Mouse (Mus musculus) stomach, embryonic 16.5 days (tissue): ENCODE measurements around the gene Aprt. TPM values are rescaled to one million over a fixed set of nuclear protein-coding genes. Genes with fewer than 3 reads are reported as not detected.

Experiments used
- ATAC-seq: fragments of 200-750 bp; cut with Nextera tagmentation; 2 replicates; pipeline ENCODE4 v1.8.0; 2017; ENCODE audit warnings: moderate number of reproducible peaks, moderate TSS enrichment; ENCODE audit not compliant: insufficient read depth, low FRiP score
- H3K27ac ChIP-seq: fragments of 300-500 bp; sonication (generic); 2 replicates; pipeline ENCODE4 v1.5.1; 2014; ENCODE audit warnings: low read length
- H3K27me3 ChIP-seq: fragments of 300-500 bp; sonication (generic); 2 replicates; pipeline ENCODE4 v1.6.1; 2014; ENCODE audit warnings: low read length, control low read depth, mixed read lengths; ENCODE audit not compliant: control insufficient read depth, insufficient read depth
- H3K36me3 ChIP-seq: fragments of 300-500 bp; sonication (generic); 2 replicates; pipeline ENCODE4 v1.6.1; 2014; ENCODE audit warnings: low read length; ENCODE audit not compliant: control insufficient read depth, insufficient read depth
- H3K4me1 ChIP-seq: fragments of 300-500 bp; sonication (generic); 2 replicates; pipeline ENCODE4 v1.6.1; 2014; ENCODE audit warnings: low read length, control low read depth, mixed read lengths; ENCODE audit not compliant: control insufficient read depth, insufficient read depth
- H3K4me2 ChIP-seq: fragments of 300-500 bp; sonication (generic); 2 replicates; pipeline ENCODE4 v1.6.1; 2014; ENCODE audit warnings: low read depth, low read length, mixed read lengths
- H3K4me3 ChIP-seq: fragments of 300-500 bp; sonication (generic); replicated peaks from 2 replicates; pipeline ENCODE4 v1.5.1; 2014; ENCODE audit warnings: mild to moderate bottlenecking, low read length
- H3K9ac ChIP-seq: fragments of 300-500 bp; sonication (generic); 2 replicates; pipeline ENCODE4 v1.6.1; 2014; ENCODE audit warnings: low read length
- H3K9me3 ChIP-seq: fragments of 300-500 bp; sonication (generic); replicated peaks from 2 replicates; pipeline ENCODE4 v1.6.1; 2016; ENCODE audit warnings: low read length, control low read depth; ENCODE audit not compliant: control insufficient read depth
- WGBS: fragments of 180-500 bp; shearing (Covaris S2); extraction: QIAGEN DNeasy Blood & Tissue Kit; methylation state at CpG from one replicate; pipeline ENCODE4 v1.1.7; 2014; 5-methylcytosine and 5-hydroxymethylcytosine counted together
- polyA plus RNA-seq: library from polyadenylated mRNA; unstranded; fragments of >200 nt; fragmentation: Nextera tagmentation; extraction: Ambion mirVana; gene quantifications from 2 replicates; pipeline ENCODE4 v1.2.1, GENCODE M21; 2015

The Aprt gene
- polyA plus RNA-seq, 1 experiment from 2014 or later, result 345 TPM

DNA sequence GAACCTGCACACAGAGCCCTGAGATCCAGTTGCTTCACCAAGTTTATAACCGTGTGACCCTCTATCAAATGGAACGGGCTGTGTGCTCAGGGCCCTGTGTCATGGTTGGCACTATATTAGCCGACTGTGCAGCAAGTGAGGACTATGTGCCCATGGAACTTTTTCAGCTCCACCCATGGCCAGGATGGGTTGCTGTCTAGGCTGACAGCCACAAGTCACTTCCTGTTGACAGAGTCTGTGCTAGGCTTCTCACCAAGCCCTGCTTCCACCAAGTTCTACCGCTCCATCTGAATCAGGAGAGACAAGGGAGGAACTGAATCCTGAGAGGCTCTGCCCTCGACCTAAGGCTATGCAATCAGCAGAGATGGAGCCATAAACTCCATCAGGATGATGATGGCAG lies 15.5 kb downstream of the Aprt start:
- H3K4me3 ChIP-seq, result no peak overlapping the region
- no peak overlapping the region for H3K4me2 ChIP-seq
- no peaks in the 10 kb centered on the region for H3K36me3 ChIP-seq
- no peaks in the 10 kb centered on the region for H3K9me3 ChIP-seq
- H3K27ac ChIP-seq, result no peak overlapping the region
- peaks cover 8% of the 10 kb centered on the region for H3K4me1 ChIP-seq
- H3K9ac ChIP-seq, result no peak overlapping the region
- 69% methylated on average over 5 of the region's 5 CpGs for WGBS
- no peaks in the 10 kb centered on the region for H3K27me3 ChIP-seq
- no peak for ATAC-seq

DNA sequence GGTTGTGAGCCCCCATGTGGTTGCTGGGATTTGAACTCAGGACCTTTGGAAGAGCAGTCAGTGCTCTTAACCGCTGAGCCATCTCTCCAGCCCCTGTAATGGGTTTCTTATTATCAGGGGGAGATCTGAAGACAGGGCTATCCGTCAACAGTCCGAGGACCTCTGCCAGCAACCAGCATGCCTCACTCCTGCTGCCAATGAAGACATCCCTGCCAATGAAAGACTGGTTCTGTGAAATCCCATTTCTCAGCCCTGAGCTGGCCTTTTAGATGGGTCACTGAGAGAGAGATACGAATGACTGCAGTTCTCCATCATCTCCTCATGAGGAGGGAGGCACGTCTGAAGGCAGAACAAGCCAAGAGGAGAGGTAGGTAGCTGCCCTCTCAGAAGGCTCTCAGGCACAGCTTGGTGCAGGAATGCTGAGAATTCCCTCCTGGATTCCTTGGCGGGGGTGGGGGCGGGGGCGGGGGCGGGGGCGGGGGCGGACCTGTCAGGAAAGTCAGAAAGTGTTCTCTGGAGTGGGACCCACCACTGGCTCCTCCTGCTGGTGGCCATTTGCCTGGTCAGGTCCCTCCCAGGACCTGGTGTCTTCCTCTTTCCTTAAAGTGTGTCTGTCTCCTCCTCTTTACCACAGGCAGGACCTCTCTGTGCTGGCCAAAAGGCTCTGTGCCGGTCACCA lies 17.9 kb downstream of the Aprt start:
- WGBS, result 13% methylated on average over 12 of the region's 12 CpGs
- H3K9me3 ChIP-seq, result no peaks in the 10 kb centered on the region
- ATAC-seq, result peak; percentile 45; the same call in 1 of the 2 replicates
- no peak overlapping the region for H3K4me2 ChIP-seq
- H3K27me3 ChIP-seq, result no peaks in the 10 kb centered on the region
- H3K4me1 ChIP-seq, result peaks cover 6% of the 10 kb centered on the region; the same call in 1 of the 2 replicates
- peak overlapping the region; percentile 31; the same call in 1 of the 2 replicates for H3K27ac ChIP-seq
- no peak overlapping the region for H3K4me3 ChIP-seq
- H3K9ac ChIP-seq, result 0 out of 2 replicates have a peak overlapping the region, but pooled peaks have one; percentile 10
- H3K36me3 ChIP-seq, result no peaks in the 10 kb centered on the region

DNA sequence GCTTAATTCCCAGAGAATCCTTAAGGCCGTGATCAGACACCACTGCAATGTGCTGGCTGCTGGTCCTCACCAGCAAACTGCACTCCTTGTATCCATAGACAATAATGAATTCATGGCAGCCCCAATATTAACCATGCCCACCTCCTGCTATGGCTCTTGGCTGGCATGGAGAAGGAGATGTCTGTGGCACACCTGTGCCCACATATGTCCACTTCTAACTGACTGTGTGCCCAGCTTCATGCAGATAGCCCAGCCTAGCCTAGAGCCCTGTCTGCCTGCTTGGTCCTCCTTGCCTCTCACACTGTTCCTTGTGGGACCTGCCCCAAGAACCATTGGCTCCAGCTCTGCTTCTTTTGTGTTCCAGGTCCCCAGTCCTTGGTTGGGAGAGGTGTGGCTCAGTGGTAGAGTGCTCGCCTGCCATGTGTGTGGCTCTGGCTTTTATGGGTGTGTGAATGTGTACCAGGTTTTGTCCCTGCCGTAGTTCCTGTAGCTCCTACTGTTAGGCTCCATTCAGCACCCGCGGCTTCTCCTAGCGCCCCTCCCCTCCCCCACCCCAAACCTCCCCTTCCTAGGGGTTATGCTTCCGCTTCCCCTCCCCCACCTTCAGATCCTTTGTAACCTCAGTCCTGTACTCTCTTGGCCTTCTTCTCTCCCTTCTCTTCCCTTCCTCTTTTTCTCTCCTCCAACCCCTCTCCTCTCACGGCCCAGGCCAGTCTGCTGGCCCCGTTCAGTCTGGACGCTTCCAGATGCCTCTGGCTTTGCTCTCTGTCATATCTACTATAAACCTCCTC lies 19.3 kb downstream of the Aprt start:
- no peak overlapping the region for H3K4me2 ChIP-seq
- peaks cover 6% of the 10 kb centered on the region; the same call in 1 of the 2 replicates for H3K4me1 ChIP-seq
- H3K27ac ChIP-seq, result peak overlapping the region; percentile 72
- no peaks in the 10 kb centered on the region for H3K36me3 ChIP-seq
- no peak overlapping the region for H3K9ac ChIP-seq
- WGBS, result 35% methylated on average over 10 of the region's 10 CpGs
- no peak for ATAC-seq
- H3K27me3 ChIP-seq, result no peaks in the 10 kb centered on the region
- no peaks in the 10 kb centered on the region for H3K9me3 ChIP-seq
- H3K4me3 ChIP-seq, result no peak overlapping the region

DNA sequence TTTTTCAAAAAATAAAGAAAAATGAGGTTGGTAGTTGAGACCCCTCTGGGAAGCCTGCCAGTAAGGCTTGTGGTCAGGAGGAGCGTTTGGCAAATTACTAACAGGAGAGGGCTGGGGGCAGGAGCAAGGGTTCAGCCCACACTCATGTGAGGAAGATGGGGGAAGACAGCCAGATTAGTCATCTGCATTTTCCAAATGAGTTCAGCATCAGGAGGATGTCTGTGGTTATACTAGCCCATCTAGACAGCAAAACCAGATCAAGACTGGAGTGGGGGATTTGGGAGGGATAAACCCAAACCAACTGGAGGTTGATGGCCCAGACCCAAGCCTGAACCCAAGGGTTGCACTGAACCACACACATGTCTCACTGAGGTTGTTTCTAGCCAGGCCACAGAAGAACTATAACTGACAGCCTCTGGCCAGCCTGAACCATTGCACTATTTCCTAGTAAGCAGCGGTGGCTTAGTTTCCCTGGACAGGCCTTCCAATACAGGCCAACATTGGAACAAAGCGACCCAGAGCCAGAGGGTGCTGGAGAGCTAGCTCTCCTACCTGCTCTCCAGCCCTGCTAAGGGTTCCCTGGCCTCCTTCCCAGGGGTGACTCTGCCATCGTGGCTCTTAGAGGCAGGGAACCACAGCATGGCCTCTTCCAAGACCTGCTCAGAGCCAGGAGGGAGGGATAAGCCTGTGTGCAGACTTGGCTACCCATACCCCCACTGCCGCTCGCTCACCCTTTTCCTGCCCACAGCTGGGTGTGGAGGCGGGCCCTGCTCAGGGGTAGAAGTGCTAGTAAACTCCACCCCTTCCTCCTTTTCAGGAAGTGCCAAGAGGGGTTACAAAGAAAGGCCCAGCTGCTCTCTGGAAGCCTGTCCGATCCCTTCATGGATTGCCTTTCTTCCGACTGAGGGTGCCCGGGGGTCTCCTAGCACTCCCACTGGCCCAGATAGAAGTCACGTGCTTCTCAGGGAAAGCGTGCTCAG lies 20.4 kb downstream of the Aprt start:
- Histone ChIP-seq H3K9me3 (no peaks in the 10 kb centered on the region), H3K27me3 (no peaks in the 10 kb centered on the region), H3K4me3 (no peak overlapping the region), H3K27ac (peak overlapping the region; percentile 72), H3K4me1 (peaks cover 6% of the 10 kb centered on the region; the same call in 1 of the 2 replicates), H3K36me3 (no peaks in the 10 kb centered on the region), H3K9ac (peak overlapping the region; percentile 60; the same call in 1 of the 2 replicates), H3K4me2 (no peak overlapping the region)
- 52% methylated on average over 12 of the region's 12 CpGs for WGBS
- ATAC-seq, result peak; percentile 58

DNA sequence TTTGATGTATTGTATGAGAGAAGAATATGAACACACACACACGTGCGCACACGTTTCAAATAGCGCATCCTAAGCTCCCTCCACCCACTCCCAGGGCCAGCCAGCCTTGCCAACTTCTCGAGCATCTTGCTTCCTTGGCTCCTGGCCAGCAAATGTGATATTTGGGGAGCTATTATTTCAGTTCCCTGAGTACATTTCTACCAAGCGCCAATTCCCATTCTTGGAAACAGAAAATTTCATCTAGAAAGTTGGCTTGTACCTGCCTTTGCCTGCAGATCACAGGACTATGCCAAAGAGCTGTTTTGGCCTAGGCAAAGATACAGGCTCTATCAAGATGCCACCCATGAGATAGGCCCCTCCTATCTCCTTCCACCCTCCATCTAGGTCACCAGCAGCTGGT lies 21.9 kb downstream of the Aprt start:
- Histone ChIP-seq H3K4me1 (peaks cover 13% of the 10 kb centered on the region), H3K4me2 (no peak overlapping the region), H3K9me3 (no peaks in the 10 kb centered on the region), H3K9ac (no peak overlapping the region), H3K27ac (no peak overlapping the region), H3K36me3 (no peaks in the 10 kb centered on the region), H3K4me3 (no peak overlapping the region), H3K27me3 (no peaks in the 10 kb centered on the region)
- 61% methylated on average over 6 of the region's 6 CpGs for WGBS
- no peak for ATAC-seq

DNA sequence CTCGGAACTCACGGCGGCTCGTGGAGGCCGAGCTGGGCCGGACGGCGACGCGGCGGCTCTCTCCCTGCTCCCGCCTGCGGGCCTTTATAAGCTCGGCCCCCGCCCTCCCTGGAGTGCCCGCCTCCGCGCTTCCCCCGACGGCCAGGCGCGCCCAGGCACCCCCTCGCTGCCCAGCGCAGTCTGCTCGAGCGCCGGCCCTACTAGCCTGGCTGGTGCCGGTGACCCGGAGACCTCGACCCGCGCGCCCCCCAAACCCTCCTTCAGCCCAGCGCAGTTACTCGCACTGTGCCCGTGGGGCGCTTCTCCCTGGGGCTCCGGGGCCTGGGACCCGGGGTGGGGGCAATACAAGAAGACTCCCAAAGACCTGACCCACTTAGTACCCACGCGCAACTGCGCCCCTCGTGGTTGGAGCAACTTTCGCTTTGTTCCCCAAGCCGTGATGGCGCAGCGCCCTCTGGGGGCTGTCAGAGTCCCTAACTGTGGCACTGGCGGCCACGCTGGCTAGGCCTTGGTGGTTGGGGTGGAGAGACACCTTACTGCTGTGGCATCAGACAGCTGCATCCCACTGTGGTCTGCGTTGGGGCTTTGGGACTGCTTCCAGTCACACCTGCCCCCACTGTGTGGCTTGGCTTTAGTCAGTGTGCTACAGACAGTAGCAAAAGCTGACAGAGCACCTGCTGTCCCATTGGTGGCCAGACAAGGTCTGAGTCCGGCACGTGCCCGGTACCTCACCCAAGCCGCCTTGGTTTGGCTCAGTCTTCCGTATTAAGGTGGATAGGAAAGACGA lies 25.3 kb downstream of the Aprt start, which contains the start of gene Piezo1:
Piezo1 (minus strand) TSS at position 65 of the 787 bp plus-strand sequence.
- ATAC-seq, result peak; percentile 89
- Histone ChIP-seq H3K36me3 (no peaks in the 10 kb centered on the region), H3K27ac (peak within 1 kb of the TSS; percentile 87), H3K4me1 (peaks cover 37% of the 10 kb centered on the region), H3K4me3 (peak within 1 kb of the TSS; percentile 80), H3K9me3 (no peaks in the 10 kb centered on the region), H3K4me2 (peak within 1 kb of the TSS; percentile 88), H3K27me3 (no peaks in the 10 kb centered on the region), H3K9ac (peak within 1 kb of the TSS; percentile 93)
- 9% methylated on average over 54 of the region's 56 CpGs for WGBS

DNA sequence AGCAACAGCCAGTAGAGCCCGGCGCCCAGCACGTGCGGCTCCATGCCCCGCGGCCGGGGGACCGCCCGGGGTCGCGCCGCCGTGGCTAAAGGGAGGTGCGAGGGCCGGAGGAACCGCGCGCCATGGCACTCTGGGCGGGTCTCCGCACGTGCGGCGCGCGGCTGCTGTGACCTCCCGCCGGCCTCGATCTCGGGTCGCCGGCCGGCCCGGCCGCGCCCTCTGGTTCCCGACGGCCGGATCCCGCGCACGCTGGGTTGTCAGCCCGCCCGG lies 25.8 kb downstream of the Aprt start:
- peak; percentile 35 for ATAC-seq
- Histone ChIP-seq H3K27me3 (no peaks in the 10 kb centered on the region), H3K9ac (peak overlapping the region; percentile 93), H3K9me3 (no peaks in the 10 kb centered on the region), H3K4me1 (peaks cover 41% of the 10 kb centered on the region), H3K4me2 (peak overlapping the region; percentile 88), H3K4me3 (peak overlapping the region; percentile 80), H3K27ac (peak overlapping the region; percentile 87), H3K36me3 (no peaks in the 10 kb centered on the region)
- WGBS, result 1% methylated on average over 26 of the region's 43 CpGs

DNA sequence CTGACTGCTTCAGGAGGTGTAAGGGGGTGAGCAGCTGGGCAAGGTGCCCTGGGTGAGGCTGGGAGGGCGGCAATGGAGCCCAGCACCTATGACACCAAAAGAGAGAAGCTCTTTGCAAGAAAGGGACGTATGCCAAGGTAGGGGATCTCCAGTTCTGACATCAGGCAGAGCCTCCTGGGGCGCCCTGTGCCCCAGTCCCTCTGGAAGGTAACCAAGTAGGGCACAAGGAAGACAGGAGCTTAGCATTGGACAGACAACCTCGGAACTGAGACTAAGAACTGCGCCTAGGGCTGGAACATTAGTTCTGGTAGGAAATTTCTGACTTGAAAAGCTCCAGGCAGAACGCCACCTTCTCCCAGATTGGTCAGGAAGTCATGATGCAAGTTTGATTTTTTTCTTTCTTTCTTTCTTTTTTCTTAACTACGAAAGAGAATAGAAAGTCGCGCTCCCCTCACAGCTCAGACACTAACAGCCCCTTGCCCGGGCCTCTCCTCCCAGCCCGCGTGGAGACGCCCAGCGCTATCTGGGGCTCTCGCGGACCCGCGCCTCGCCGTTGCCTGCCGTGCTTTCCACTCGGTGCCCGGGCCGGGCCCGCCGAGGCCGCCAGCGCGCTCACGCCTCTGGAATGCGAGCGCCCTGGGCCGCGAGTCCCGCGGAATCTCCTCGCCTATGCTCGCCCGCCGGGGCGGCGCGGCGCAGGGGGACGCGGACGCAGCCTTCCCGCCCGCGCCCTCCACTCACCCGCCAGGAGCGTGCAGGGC lies 26.3 kb downstream of the Aprt start:
- Histone ChIP-seq H3K4me2 (peak overlapping the region; percentile 88), H3K27ac (peak overlapping the region; percentile 87), H3K4me3 (peak overlapping the region; percentile 80), H3K36me3 (no peaks in the 10 kb centered on the region), H3K9ac (peak overlapping the region; percentile 93), H3K27me3 (no peaks in the 10 kb centered on the region), H3K4me1 (peaks cover 44% of the 10 kb centered on the region), H3K9me3 (no peaks in the 10 kb centered on the region)
- WGBS, result 3% methylated on average over 52 of the region's 52 CpGs
- peak; percentile 45 for ATAC-seq
